Mouse (Mus musculus) limb, embryonic 14.5 days (tissue): ENCODE data around the gene Cd200r3. TPM values are rescaled to one million over a fixed set of nuclear protein-coding genes. Genes with fewer than 3 reads are reported as not detected.

Experiments used
- ATAC-seq: fragments of 200-750 bp; cut with Nextera tagmentation; 2 replicates; pipeline ENCODE4 v1.8.0; 2017; ENCODE audit warnings: low read depth, moderate number of reproducible peaks, moderate TSS enrichment; ENCODE audit not compliant: low FRiP score
- DNase-seq: peaks from one replicate; pipeline ENCODE4 v3.0.0-alpha.2; 2015; ENCODE audit warnings: low spot score
- H3K27ac ChIP-seq: fragments of 300-500 bp; sonication (generic); replicated peaks from 2 replicates; pipeline ENCODE4 v1.5.1; 2014; ENCODE audit warnings: low read depth, mild to moderate bottlenecking, low read length, moderate library complexity, mixed read lengths
- H3K27me3 ChIP-seq: fragments of 300-500 bp; sonication (generic); 2 replicates; pipeline ENCODE4 v1.6.1; 2014; ENCODE audit warnings: low read length, mixed read lengths; ENCODE audit not compliant: control insufficient read depth, insufficient read depth
- H3K36me3 ChIP-seq: fragments of 300-500 bp; sonication (generic); 2 replicates; pipeline ENCODE4 v1.6.1; 2014; ENCODE audit warnings: mild to moderate bottlenecking, low read length, moderate library complexity, mixed read lengths; ENCODE audit not compliant: control insufficient read depth, insufficient read depth
- H3K4me1 ChIP-seq: fragments of 300-500 bp; sonication (generic); 2 replicates; pipeline ENCODE4 v1.6.1; 2014; ENCODE audit warnings: antibody characterized with exemption, low read length, mixed read lengths; ENCODE audit not compliant: control insufficient read depth, insufficient read depth
- H3K4me2 ChIP-seq: fragments of 300-500 bp; sonication (generic); replicated peaks from 2 replicates; pipeline ENCODE4 v1.6.1; 2014; ENCODE audit warnings: low read depth, mild to moderate bottlenecking, low read length, moderate library complexity; ENCODE audit not compliant: severe bottlenecking
- H3K4me3 ChIP-seq: fragments of 300-500 bp; sonication (generic); replicated peaks from 2 replicates; pipeline ENCODE4 v1.5.1; 2014; ENCODE audit warnings: low read length
- H3K9ac ChIP-seq: fragments of 300-500 bp; sonication (generic); 2 replicates; pipeline ENCODE4 v1.6.1; 2014; ENCODE audit warnings: mild to moderate bottlenecking, low read depth, low read length, moderate library complexity; ENCODE audit not compliant: severe bottlenecking
- H3K9me3 ChIP-seq: fragments of 300-500 bp; sonication (generic); 2 replicates; pipeline ENCODE4 v1.6.1; 2016; ENCODE audit warnings: low read length; ENCODE audit not compliant: control insufficient read depth
- POLR2A ChIP-seq: fragments of 200-500 bp; IDR thresholded peaks from 2 replicates; pipeline ENCODE4 v1.8.0; 2012; ENCODE audit warnings: inconsistent platforms, mild to moderate bottlenecking, moderate library complexity, borderline replicate concordance; ENCODE audit not compliant: insufficient read depth, insufficient read length; ENCODE audit errors: extremely low read depth
- WGBS: fragments of 180-500 bp; shearing (Covaris S2); extraction: QIAGEN DNeasy Blood & Tissue Kit; methylation state at CpG from one replicate; pipeline ENCODE4 v1.1.7; 2014; 5-methylcytosine and 5-hydroxymethylcytosine counted together
- polyA plus RNA-seq, 2 experiments: library from polyadenylated mRNA; depleted of rRNA in 1 of 2; stranded (reverse) in 1 of 2; unstranded in 1 of 2; fragments of >200 nt; fragmentation: Nextera tagmentation in 1 of 2; extraction: Ambion mirVana in 1 of 2; gene quantifications; 2 replicates each; pipeline versions ENCODE4 v1.2.1 to v1.2.3; 2012 to 2014

Cd200r3 gene
- polyA plus RNA-seq, 2 experiments = 1.1 to 1.9 TPM

GRCm38 (mm10) chr16:44970925-44971324, 27.4 kb downstream of the Cd200r3 start:
- peaks cover 1% of the 10 kb centered on the region; the same call in 1 of the 2 replicates for H3K4me1 ChIP-seq
- peaks cover 3% of the 10 kb centered on the region; the same call in 1 of the 2 replicates for H3K9me3 ChIP-seq
- H3K4me2 ChIP-seq = no peak overlapping the region
- no peak for TF ChIP-seq POLR2A
- WGBS = 55% methylated on average over 4 of the region's 4 CpGs
- H3K27ac ChIP-seq = no peak overlapping the region
- ATAC-seq = no peak
- peak; percentile 41 for DNase-seq
- H3K36me3 ChIP-seq = no peaks in the 10 kb centered on the region
- no peaks in the 10 kb centered on the region for H3K27me3 ChIP-seq
- H3K4me3 ChIP-seq = no peak overlapping the region
- H3K9ac ChIP-seq = no peak overlapping the region

GRCm38 (mm10) chr16:44974042-44974441, 30.6 kb downstream of the Cd200r3 start:
- Histone ChIP-seq H3K27ac (no peak overlapping the region), H3K4me2 (no peak overlapping the region), H3K9ac (no peak overlapping the region), H3K4me1 (peaks cover 10% of the 10 kb centered on the region; the same call in 1 of the 2 replicates), H3K36me3 (no peaks in the 10 kb centered on the region), H3K27me3 (no peaks in the 10 kb centered on the region), H3K4me3 (no peak overlapping the region), H3K9me3 (peaks cover 3% of the 10 kb centered on the region; the same call in 1 of the 2 replicates)
- WGBS = 77% methylated on average over 2 of the region's 2 CpGs
- no peak for ATAC-seq
- no peak for DNase-seq
- no peak for TF ChIP-seq POLR2A

- no peak for TF ChIP-seq POLR2A
- no peak overlapping the region for H3K4me3 ChIP-seq
- no peak overlapping the region for H3K27ac ChIP-seq
- DNase-seq (no peak), ATAC-seq (no peak)
- no peaks in the 10 kb centered on the region for H3K27me3 ChIP-seq
- peaks cover 3% of the 10 kb centered on the region; the same call in 1 of the 2 replicates for H3K9me3 ChIP-seq
- no peak overlapping the region for H3K4me2 ChIP-seq
- H3K9ac ChIP-seq = no peak overlapping the region
- no peaks in the 10 kb centered on the region for H3K36me3 ChIP-seq
- peaks cover 10% of the 10 kb centered on the region; the same call in 1 of the 2 replicates for H3K4me1 ChIP-seq
Observed at GRCm38 (mm10) chr16:44976081-44976480, 32.6 kb downstream of the Cd200r3 start.

DNA sequence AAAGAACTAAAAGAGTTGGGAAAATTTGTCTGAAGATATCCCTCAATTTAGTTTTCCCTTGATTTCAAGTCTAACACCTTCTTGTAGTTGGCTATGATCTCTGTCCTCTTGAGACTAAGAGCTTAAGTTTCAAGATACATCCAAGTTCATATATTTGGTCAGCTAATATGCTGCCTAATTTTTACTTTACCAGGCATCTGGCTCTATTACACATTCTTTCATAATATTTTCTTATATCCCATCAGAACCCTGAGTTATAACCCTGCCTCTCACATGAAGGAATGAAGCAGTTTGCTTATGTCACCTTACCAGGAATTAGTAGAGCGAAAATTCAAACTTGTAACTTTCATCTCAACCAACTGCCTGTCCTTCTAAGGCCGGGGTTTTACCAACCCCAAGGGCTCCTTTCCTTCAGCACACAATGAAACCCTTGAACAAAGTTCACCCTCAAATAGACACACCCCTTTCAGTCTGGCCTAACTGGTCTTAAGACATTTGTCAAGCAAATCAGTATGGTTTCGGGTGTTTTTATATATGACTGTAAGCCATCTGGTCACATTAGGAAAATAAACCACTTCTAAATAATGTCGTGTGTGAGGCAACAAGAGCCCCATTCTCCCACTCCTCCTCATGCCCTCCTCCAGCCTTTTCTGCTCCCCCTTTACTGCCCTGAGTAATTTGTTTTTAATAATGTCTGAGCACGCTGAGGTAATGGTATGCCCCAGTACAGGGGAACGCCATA, 33.6 kb downstream of the Cd200r3 start:
- Histone ChIP-seq H3K27me3 (no peaks in the 10 kb centered on the region), H3K4me1 (peaks cover 10% of the 10 kb centered on the region; the same call in 1 of the 2 replicates), H3K4me3 (no peak overlapping the region), H3K9ac (no peak overlapping the region), H3K9me3 (peaks cover 3% of the 10 kb centered on the region; the same call in 1 of the 2 replicates), H3K4me2 (no peak overlapping the region), H3K27ac (0 out of 2 replicates have a peak overlapping the region, but pooled peaks have one; percentile 40), H3K36me3 (no peaks in the 10 kb centered on the region)
- DNase-seq = no peak
- no peak for TF ChIP-seq POLR2A
- peak; percentile 82 for ATAC-seq
- WGBS = 21% methylated on average over 6 of the region's 6 CpGs

DNA sequence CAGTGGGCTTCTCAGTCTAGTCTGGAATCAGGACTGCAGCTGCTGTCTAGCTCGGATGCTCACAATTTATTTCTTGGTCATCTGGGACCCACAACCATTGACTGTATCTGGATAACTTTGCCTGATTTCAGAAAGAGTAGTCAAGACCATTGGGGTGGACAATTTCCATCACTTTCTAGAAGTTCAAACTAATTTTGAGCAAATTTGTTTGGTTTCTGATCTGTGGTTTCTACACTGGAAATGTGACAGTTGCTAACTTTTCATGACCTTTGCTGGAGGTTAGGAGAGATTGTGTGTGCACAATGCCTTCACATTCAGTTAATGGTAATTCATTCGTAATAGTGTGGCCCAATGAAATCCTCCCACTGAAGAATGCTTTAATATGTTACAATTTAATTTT, 34.7 kb downstream of the Cd200r3 start:
- no peak for TF ChIP-seq POLR2A
- no peaks in the 10 kb centered on the region for H3K36me3 ChIP-seq
- H3K9me3 ChIP-seq = peaks cover 3% of the 10 kb centered on the region; the same call in 1 of the 2 replicates
- WGBS = 64% methylated on average over 2 of the region's 2 CpGs
- no peak overlapping the region for H3K27ac ChIP-seq
- no peak overlapping the region for H3K9ac ChIP-seq
- peaks cover 10% of the 10 kb centered on the region; the same call in 1 of the 2 replicates for H3K4me1 ChIP-seq
- no peak overlapping the region for H3K4me3 ChIP-seq
- no peak for DNase-seq
- H3K27me3 ChIP-seq = no peaks in the 10 kb centered on the region
- no peak overlapping the region for H3K4me2 ChIP-seq
- no peak for ATAC-seq
